Mouse (Mus musculus): ENCODE measurements around the gene Cacna1a.
"Not testable (repeated sequence)": the region's sequence is repeated elsewhere in the genome, so short reads cannot be mapped to it uniquely, and the experiment has no call there.

Gene Cacna1a

DNA sequence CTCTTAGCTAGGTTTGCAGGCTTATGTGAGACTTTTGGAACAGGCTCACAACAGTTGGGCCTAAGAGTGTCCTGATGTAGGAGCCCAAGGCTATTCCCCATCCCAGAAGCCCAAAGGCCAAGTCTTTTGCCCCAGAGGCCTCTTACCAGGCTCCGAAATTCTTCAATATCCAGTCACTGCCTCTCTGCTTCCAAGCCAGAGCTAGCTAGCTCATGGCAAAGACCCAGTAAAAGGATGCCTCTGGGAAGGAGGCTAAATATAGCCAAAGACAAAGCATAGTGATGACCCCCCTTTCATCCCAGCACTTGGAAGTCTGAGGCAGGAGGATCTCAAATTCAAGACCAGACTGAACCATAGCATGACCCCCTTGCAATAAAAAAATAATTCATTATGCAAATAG lies 211.2 kb downstream of the Cacna1a start:
- DNase-seq, result no peak

DNA sequence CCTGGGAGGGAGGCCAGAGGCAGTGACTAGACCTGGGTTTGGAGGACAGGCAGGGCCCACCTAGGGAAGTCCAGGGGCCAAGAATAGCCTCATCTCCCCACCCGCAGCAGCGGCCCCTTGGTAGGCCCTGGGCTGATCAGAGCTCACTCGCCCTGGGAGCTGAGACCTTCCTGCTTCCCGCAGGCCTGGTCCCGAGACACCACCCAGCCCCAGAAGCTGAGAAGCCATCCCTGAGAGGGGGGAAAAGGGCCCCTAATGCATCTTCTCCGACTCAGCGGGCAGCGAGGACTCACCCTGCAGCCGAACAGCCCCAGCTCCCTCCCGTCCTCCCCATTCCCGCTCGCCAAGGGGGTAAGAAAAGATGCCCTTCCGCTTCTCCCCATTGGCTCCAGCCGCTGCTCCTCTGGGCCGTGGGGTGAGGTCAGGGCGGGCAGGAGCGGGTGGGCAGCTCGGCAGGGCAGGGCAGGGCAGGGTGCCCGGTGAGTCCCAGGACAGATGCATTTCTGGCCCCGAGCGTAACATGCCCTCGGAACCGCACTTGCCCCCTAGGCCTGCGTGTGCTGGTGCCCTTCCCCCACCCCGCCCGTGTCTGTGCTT lies 212.2 kb downstream of the Cacna1a start:
- DNase-seq, result no peak

DNA sequence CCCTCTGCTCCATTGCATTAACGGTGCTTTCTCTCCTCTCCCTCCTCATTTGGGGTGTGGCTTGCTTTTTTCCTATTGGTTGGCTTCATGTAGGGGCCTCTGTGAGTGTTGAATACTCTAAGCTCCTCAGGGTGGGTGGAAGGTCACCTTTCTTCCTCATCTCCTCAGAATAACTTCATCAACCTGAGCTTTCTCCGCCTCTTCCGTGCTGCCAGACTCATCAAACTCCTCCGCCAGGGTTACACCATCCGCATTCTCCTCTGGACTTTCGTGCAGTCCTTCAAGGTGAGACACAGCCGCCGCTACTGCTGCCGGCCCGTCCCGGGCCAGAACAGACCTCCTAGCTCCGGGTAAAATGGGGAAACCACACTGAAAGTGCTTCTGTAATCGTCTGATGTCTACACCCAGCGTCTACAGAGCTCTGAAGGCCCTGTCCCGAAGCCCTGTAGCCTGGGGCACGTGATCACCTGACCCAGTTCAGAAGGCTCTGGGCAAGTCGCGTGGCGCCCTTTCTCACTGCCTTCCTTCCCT lies 213.0 kb downstream of the Cacna1a start:
- DNase-seq, result peak in 1 of 2 experiments; percentile 19

DNA sequence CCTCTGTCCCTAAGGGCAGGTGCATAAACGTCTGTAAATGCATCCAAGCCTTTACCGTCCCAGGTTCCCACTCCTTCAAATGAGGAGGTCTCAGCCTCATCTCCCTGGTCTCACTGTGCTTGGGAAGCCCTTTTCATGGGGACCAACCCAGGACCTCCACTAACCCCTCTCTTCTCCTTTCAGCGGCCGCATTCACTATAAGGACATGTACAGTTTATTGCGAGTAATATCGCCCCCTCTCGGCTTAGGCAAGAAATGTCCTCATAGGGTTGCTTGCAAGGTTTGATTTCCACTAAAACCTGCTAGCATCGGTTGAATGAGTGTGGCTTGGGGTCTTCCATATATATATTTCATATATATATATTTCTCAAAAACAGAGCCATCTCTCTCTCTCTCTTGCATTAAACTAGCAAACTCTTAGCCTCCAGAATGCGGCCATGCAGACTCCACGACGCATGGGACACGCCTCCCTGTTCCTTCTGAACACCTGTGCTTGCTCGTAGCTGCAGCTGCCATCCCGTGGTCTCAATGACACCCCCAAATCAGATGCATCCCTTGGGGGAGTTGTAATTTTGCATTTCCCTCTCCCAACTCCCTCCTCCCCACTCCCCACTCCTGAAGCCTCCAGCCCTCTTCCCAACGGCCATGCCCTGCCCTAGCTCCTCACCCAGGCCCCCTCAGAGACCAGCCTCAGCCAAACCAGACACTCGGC lies 226.4 kb downstream of the Cacna1a start:
- DNase-seq, result peak; percentile 21 to 47

DNA sequence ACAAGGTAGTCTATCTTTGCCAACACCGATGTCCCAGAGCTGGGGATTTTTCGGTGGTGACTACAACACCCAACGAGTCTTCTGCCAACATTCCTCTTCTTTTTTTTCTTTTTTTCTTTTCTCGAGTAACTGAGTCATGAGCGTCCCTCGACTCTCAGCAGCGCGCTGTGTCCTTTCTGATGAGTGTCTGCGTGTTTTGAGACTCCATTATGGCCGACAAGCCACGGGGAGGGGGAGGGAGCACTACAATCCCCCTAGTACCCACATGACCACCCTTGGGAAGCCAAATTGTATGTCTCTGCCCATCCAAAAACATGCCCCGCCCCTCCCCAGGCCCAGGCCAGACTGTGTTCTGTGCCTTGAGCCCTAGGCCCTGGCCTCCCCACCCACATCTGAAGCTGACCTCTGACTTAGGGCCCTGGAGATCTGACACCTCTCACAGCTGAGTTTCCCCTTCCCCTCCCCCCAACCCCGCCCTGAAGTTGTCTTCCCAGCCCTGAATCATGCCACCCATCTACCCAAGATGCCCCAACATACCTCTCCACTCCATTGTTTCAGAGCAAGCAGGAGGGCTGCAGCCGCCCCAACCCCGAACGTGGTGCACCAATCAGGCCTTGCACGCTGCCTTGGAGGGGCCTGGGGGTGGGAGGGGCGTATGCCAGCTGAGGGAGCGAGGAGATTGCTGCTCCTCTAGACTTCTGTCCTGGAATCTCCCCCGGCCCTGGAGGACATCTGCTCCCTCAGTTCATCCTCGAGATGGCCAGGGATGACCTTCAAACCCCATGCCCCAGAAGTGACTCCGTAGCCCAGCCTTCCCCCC lies 227.6 kb downstream of the Cacna1a start:
- no peak for DNase-seq

DNA sequence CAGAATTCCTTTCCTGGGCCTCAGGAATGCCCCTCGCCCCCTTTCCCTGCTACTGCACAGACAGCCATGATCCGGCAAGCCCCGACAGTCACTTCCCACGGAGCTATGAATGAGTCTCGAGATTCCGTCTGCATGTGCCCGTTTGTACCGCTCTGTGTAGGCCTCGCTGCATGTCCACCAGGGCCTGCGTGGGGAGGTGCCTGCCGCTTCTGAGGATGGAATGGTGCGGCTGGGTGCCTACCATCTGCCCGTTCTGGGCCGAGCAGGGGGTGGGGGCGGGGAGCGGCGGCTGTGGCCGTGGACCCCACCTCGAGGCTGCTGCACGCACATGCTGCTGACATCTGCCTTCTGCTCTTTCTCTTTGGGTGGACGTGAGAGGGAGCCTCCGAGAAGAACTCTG lies 228.8 kb downstream of the Cacna1a start:
- DNase-seq, result no peak

DNA sequence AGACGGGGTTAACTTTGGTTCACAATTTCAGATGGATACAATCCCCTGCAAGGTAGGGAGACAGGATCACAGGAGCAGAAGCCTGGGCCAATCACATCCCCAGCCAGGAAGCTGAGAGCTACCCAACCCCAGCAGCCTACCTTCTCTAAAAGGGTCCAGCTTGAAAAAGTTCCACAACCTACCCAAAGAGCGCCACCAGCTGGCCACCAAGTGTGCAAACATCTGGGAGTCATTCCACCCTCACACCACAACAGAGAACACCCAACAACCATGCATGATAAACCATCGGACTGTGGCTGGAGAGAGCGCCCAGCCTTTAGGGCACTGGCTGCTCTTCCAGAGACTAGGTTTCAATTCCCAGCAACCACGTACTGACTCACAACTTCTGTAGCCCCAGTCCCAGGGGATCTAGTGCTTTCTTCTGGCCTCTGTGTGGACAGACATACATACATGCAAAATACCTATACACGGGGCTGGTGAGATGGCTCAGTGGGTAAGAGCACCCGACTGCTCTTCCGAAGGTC lies 232.9 kb downstream of the Cacna1a start:
- no peak for DNase-seq

DNA sequence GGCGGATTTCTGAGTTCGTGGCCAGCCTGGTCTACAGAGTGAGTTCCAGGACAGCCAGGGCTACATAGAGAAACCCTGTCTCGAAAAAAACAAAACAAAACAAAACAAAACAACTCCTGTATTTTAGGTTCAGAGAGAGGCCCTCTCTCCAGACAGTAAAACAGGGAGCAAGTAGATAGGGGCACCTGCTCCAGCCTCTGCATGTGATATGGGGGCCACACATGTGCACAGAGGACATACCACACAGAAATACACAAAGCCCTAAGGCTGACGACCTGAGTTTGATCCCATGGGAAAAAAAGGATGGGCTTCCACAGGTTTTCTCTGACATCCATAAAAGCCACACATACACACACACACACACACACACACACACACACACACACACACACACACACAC lies 235.2 kb downstream of the Cacna1a start:
- DNase-seq, result not testable (repeated sequence)

DNA sequence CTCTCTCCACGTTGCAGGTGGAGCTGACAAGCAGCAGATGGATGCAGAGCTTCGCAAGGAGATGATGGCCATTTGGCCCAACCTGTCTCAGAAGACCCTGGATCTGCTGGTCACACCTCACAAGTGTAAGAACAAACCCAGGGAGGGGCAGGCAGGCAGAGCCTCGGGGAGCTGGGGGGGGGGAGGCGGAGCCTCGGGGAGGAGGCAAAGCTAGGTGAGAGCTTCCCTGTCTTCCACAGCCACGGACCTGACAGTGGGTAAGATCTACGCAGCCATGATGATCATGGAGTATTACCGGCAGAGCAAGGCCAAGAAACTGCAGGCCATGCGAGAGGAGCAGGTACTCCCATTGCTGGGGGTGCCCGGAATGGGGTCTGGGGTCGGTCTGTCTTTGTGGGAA lies 241.3 kb downstream of the Cacna1a start:
- DNase-seq, result no peak

DNA sequence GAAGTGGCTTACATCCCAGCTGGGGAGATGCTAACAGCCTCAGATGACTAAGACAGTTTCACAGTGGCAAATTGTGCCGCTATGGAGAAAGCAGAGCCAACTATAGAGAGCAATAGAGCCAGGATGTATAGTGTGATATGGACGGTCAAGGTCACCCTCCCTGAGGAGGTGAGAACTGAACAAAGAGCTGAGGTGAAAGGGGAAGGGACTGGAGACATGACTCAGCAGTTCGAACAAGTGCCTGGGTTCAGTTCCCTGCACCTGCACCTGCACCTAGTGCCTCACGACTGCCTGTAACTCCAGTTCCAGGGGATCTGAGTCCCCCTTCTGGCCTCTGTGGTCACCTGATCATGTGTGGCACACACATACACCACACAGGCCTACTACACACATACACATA lies 241.9 kb downstream of the Cacna1a start:
- no peak for DNase-seq

DNA sequence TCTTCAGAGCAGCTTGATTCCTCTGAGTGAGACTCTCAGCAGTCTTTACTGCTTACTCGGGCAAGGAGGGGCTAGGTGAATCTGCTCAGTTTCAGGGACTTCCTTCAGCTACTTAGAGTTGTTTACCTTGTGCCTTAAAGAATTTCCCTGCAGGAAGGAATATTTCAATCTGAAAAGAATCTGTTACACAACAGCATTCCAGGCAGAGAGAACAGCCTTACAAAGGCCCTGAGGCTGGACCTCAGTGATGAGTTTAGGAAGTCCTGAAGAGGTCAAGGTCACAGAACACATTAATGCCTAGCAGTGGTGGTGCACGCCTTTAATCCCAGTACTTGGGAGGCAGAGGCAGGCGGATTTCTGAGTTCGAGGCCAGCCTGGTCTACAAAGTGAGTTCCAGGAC lies 243.6 kb downstream of the Cacna1a start:
- DNase-seq, result no peak

DNA sequence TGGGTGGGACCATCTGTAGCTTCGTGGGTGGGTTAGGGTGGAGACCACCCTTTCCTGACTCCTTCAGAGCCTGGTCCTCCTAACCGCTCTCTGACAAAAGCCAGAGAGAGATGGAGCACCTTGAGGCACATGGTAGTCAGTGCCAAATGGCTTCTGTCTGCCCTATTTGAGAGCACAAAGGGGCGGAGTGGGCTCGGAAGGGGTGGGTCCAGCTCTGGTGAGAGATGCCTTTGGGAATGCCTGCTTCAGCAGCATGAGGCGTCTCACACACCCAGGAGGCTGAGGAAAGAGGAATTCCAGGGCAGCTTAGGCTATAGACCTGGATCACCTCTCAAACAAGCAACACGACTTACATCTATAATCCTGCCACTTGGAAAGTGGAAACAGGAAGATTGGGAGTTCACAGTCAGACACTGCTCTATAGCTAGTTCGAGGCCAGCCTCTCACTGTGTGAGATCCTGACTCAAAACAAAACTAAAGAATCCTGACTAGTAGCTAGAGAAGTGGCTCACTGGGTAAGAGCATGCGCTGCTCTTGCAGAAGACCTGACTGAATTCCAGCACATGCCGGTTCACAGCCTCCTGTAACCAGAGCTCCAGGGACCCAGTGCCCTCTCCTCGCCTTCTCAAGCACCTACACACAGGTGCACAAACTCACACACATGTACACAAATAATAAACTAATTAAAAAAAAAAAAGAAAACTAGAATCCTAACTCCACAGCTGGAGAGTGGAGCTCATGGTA lies 245.8 kb downstream of the Cacna1a start:
- DNase-seq, result no peak

DNA sequence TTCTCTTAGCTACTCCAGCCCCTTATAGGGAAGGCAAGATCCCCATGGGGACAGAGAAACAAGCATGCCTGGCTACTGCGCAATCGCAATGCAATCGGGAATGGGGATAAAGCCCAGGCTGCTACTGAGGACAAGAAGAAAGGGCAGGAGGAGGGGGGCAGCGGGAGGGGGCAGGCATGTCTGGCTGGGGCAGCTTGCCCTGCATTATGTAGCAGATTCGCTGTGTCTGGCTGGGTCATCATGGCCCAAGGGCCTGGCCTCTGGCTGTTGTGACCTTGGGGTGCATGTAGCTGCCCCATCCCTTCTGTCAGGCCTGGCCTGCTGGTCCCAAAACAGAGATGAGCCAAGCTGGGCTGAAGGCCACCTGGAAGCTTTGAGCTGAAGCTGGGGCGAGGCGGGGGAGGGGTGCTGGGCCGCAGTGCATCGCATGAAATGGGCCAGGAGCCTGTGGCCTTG lies 246.6 kb downstream of the Cacna1a start:
- DNase-seq, result no peak

DNA sequence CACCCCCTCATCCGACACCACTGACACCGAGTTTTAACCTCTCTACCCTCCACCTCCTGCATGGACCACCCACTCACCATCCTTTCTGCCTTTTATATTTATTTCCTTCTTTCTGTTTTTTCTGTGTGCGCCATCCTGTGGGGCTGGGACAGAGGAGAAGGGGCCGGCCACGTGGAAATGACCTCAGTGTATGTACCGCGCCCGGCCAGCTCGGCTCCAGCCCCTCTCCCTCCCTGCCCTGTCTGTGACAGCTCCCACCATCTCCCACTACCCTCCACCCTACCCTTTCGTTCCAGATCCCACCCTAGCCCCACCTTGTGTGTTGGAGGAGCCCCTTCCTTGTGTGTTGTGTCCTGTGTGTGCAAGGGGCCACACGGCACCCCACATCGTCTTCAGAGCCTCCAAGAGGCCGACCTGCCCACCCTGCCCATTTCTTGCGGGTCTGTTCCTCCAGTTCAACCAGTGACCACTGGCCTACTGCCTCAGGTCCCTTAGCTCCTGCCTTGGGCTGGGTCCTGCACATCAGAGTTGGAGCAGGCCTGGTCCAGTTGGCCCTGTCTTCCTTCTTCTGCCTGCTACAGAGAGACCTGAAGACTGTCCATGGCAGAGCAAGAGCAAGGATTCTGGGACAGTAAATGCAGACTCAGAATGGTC lies 247.3 kb downstream of the Cacna1a start:
- no peak for DNase-seq

DNA sequence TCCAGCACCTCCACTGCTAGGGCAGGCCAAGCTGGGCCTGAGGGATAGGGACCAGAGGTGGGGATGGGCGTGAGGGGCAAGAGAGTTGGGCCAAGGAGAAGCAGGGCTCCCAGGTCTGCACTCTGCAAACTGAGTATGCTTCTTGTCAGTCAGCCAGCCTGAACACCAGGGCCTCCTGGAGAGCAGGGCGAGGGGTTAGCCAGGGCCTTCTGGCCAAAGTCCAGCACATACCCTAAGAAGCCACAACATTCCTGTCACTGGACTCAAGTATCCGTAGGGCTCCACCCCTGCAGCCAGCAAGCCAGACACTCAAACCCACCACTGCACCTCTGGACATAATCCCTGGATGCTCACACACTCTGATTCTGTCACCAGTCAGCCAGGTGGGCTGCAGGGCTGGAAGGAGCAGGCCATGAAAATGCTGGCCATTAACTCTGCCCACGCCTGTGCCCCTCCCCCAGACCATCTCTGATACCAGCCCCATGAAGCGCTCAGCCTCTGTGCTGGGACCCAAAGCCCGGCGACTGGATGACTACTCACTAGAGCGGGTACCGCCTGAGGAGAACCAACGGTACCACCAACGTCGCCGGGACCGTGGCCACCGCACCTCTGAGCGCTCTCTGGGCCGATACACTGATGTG lies 247.9 kb downstream of the Cacna1a start:
- peak; percentile 45 to 54 for DNase-seq

DNA sequence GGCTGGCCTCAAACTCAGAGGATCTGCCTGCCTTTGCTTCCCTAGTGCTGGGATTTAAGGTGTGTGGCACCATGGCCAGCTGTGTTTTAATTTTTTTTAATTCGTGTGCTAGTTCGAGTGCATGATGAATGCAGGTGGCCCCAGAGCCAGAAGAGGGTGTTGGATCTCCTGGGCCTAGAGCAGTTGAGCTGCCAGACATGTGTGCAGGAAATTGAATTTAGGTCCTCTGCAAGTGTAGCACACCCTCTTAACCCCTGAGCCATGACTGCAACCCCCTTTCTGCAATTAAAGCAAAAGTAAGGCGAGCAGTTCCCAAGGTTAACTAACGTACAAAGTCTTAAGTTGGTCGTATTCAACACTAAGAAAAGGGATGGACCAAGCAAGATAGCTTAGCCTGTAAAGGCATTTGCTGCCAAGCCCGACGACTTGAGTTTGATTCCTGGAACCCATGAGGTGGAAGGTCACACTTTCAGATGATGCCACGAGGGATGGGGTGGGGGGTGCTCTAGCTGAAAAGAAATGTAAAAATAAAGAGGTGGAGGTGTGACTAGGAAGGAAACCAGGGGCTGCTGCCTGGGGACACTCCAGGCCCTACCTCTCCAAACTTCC lies 249.8 kb downstream of the Cacna1a start:
- DNase-seq, result peak in 1 of 2 experiments; percentile 29

DNA sequence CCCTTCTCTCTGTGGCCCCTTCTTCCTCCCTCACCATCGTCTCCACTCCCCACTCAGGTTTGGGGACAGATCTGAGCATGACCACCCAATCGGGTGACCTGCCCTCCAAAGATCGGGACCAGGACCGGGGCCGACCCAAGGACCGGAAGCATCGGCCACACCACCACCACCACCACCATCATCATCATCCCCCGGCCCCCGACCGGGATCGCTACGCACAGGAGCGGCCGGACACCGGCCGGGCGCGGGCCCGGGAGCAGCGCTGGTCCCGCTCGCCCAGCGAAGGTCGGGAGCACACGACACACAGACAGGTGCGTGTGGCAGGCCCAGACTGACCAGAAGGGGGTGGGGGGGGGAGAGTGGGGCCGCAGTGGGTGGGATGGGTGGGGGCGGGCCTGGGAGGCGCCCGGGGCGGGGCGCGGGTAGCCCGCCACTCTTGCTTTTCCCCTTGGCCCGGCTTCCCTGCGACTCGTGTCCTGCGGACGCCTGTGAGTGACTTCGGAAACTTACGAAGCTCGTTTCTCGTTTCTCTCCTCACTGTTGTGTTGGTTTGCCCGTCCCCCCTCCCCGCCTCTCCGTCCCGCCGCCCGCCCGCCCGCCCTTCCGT lies 250.4 kb downstream of the Cacna1a start:
- DNase-seq, result peak in 1 of 2 experiments; percentile 58

DNA sequence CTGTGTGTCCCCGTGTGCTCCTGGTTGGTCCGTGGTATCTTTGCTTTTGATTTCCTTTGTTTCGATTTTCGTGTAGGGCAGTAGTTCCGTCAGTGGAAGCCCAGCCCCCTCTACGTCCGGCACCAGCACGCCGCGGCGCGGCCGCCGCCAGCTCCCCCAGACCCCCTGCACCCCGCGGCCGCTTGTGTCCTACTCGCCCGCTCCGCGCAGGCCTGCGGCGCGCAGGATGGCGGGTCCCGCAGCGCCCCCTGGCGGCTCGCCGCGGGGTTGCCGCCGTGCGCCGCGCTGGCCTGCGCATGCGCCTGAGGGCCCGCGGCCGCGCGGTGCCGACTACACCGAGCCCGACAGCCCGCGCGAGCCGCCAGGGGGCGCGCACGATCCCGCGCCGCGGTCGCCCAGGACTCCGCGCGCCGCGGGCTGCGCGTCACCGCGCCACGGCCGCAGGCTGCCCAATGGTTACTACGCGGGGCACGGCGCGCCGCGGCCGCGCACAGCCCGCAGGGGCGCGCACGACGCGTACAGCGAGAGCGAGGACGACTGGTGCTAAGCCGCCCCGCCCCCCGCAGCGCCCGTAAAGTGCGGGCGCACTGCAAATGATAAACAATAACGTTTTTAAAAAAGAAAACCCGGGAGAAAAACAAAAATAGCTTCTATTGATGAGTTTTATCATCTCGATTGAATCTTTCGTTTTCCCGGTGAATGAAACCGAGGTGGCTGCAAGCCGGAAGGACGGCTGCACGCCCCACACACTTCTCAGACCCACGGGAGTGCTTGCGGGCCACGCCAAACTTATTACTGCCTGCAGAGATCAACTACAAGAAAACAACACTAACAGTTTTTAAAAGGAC lies 251.1 kb downstream of the Cacna1a start:
- DNase-seq, result peak; percentile 94 to 96

DNA sequence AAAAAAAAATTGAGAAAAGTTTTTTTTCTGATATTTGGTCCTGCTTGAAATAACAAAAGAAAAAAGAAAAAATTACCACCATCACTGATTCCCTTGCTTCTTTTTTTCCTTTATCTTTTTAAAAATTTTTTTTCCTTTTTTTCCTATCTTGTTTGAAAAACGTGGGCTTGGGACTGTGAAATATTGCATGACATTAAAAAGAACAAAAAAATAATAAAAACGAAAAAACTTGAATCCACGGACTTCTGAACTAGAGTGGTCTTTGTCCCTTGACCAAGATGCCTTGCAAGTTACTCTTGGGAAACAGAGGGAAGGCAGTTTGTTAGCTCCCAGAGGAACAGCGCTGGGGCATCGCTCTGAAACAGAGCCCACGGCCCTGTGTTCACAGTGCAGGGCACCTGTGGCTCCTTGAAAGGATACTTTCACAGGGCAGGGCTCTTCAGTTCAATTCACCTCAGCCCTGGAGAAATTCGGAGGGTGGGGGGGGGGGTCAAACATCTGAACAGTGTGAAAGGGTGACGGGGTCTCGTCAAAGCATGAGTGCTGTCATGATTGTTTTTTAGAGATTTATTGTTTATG lies 251.9 kb downstream of the Cacna1a start:
- no peak for DNase-seq
